Mouse (Mus musculus) forebrain, embryonic 15.5 days (tissue): ENCODE results near the gene Sphk2. TPM values are rescaled to one million over a fixed set of nuclear protein-coding genes. Genes with fewer than 3 reads are reported as not detected.
A peak's percentile ranks its signal among the peaks of the same experiment; 100 is the strongest.

Experiments
- ATAC-seq: fragments of 200-750 bp; cut with Nextera tagmentation; replicated peaks from 2 replicates; pipeline ENCODE4 v1.8.0; 2017; ENCODE audit warnings: mild to moderate bottlenecking, moderate TSS enrichment, moderate library complexity
- H3K27ac ChIP-seq: fragments of 300-500 bp; sonication (generic); replicated peaks from 2 replicates; pipeline ENCODE4 v1.5.1; 2015; ENCODE audit warnings: mild to moderate bottlenecking, inconsistent platforms
- H3K27me3 ChIP-seq: fragments of 300-500 bp; sonication (generic); 2 replicates; pipeline ENCODE4 v1.6.1; 2015; ENCODE audit warnings: inconsistent platforms
- H3K36me3 ChIP-seq: fragments of 300-500 bp; sonication (generic); 2 replicates; pipeline ENCODE4 v1.6.1; 2015; ENCODE audit warnings: mild to moderate bottlenecking, inconsistent platforms
- H3K4me1 ChIP-seq: fragments of 300-500 bp; sonication (generic); 2 replicates; pipeline ENCODE4 v1.6.1; 2015; ENCODE audit warnings: inconsistent platforms
- H3K4me2 ChIP-seq: fragments of 300-500 bp; sonication (generic); replicated peaks from 2 replicates; pipeline ENCODE4 v1.6.1; 2015; ENCODE audit warnings: mild to moderate bottlenecking, inconsistent platforms
- H3K4me3 ChIP-seq: fragments of 300-500 bp; sonication (generic); 2 replicates; pipeline ENCODE4 v1.5.1; 2015; ENCODE audit warnings: mild to moderate bottlenecking, inconsistent platforms
- H3K9ac ChIP-seq: fragments of 300-500 bp; sonication (generic); replicated peaks from 2 replicates; pipeline ENCODE4 v1.6.1; 2015; ENCODE audit warnings: mild to moderate bottlenecking, inconsistent platforms
- H3K9me3 ChIP-seq: fragments of 300-500 bp; sonication (generic); 2 replicates; pipeline ENCODE4 v1.6.1; 2016; ENCODE audit warnings: inconsistent platforms
- WGBS: fragments of 180-500 bp; shearing (Covaris S2); methylation state at CpG from one replicate; pipeline ENCODE4 v1.1.7; 2015; ENCODE audit warnings: mixed read lengths; 5-methylcytosine and 5-hydroxymethylcytosine counted together
- polyA plus RNA-seq: library from polyadenylated mRNA; unstranded; fragments of >200 nt; fragmentation: Nextera tagmentation; extraction: Ambion mirVana; gene quantifications from 2 replicates; pipeline ENCODE4 v1.2.1, GENCODE M21; 2015

Gene Sphk2
- polyA plus RNA-seq, 1 experiment from 2014 or later, result 29.0 TPM

DNA sequence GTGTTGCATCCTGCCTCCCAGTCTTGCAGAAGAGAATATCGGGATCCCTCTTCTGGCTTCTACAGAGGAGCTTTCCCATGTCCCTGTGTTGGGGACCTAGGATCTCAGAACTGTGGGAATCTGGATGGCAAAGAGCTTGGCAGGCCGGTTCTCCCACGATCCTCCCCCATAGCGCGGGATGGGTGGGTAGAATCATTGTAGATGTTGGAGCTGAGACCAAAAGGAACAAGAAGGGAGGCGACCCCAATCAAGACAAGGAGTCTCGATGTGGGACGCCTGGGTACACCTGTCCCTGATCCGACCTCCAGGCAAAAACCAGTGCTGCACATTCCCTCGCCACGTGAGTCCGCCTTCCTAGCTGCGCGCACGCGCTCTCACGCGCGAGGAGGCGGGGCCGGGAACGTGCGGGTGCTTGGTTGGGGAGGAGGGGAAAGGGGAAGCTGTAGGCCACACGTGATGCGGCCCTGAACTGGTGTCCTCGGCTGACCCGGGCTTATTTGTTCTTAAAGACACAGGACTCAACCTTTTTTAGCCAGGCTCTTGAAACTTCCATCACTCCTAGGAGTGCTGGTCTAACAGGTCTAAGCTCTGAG lies 10.3 kb downstream of the Sphk2 start:
- Histone ChIP-seq H3K9me3 (no peaks in the 10 kb centered on the region), H3K9ac (peak overlapping the region; percentile 70), H3K4me2 (peak overlapping the region; percentile 98), H3K27me3 (no peaks in the 10 kb centered on the region), H3K36me3 (peaks cover 28% of the 10 kb centered on the region), H3K27ac (peak overlapping the region; percentile 70), H3K4me3 (peak overlapping the region; percentile 56), H3K4me1 (peaks cover 63% of the 10 kb centered on the region)
- under 1% methylated on average over 27 of the region's 27 CpGs for WGBS
- ATAC-seq, result no peak

- peak overlapping the region; percentile 56 for H3K4me3 ChIP-seq
- peaks cover 21% of the 10 kb centered on the region for H3K36me3 ChIP-seq
- H3K27me3 ChIP-seq, result no peaks in the 10 kb centered on the region
- peak overlapping the region; percentile 98 for H3K4me2 ChIP-seq
- peaks cover 64% of the 10 kb centered on the region for H3K4me1 ChIP-seq
- under 1% methylated on average over 45 of the region's 45 CpGs for WGBS
- peak overlapping the region; percentile 70 for H3K9ac ChIP-seq
- no peaks in the 10 kb centered on the region for H3K9me3 ChIP-seq
- no peak for ATAC-seq
- peak overlapping the region; percentile 70 for H3K27ac ChIP-seq
These were observed 11.0 kb downstream of the Sphk2 start for GRCm38 (mm10) chr7:45706721-45707241.

DNA sequence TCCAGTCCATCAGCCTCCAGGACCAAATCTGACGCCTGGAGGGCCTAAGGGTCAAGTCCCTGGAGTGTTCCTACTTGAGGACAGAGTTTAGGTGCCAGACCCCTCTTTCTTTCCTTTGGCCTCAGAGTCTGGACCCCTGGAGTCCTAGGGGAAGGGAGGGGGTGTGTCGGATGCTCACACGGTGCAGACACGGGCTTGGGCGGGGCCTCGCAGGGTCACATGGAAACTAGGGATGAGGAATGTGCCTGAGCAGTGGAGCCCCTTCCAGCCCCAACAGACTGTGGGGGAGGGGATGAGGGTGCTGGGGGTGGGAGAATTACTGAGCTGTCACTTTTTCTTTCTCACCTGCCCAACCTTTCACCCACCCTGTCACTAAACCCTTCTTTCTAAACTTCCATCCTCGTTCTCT lies 11.9 kb downstream of the Sphk2 start:
- no peak for ATAC-seq
- Histone ChIP-seq H3K9me3 (no peaks in the 10 kb centered on the region), H3K27ac (peak overlapping the region; percentile 85; the same call in 1 of the 2 replicates), H3K4me3 (peak overlapping the region; percentile 56), H3K27me3 (no peaks in the 10 kb centered on the region), H3K4me1 (peaks cover 73% of the 10 kb centered on the region), H3K9ac (peak overlapping the region; percentile 70), H3K36me3 (peaks cover 12% of the 10 kb centered on the region), H3K4me2 (peak overlapping the region; percentile 98)
- 0% methylated on average over 7 of the region's 7 CpGs for WGBS

DNA sequence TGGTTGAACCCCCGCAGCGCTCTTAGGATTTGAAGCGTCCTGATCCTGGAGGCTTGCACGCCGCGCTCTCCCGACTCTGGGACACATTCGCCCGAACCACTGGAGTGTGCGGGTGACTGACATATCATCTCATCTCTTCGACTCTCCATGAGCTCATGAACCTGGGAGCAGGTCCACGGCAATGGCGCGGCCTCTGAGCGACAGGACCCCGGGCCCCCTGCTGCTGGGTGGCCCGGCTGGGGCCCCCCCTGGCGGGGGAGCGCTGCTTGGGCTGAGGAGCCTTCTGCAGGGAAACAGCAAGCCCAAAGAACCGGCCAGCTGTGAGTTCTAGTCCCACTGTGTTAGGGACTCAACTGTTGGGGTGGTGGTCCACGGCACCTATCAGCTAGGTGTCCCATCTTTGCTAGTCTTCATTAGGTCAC lies 12.3 kb downstream of the Sphk2 start:
- Histone ChIP-seq H3K4me1 (peaks cover 78% of the 10 kb centered on the region), H3K4me2 (peak overlapping the region; percentile 98), H3K36me3 (peaks cover 8% of the 10 kb centered on the region), H3K9me3 (no peaks in the 10 kb centered on the region), H3K4me3 (peak overlapping the region; percentile 56), H3K9ac (peak overlapping the region; percentile 45), H3K27me3 (no peaks in the 10 kb centered on the region), H3K27ac (peak overlapping the region; percentile 85)
- no peak for ATAC-seq
- under 1% methylated on average over 21 of the region's 21 CpGs for WGBS

DNA sequence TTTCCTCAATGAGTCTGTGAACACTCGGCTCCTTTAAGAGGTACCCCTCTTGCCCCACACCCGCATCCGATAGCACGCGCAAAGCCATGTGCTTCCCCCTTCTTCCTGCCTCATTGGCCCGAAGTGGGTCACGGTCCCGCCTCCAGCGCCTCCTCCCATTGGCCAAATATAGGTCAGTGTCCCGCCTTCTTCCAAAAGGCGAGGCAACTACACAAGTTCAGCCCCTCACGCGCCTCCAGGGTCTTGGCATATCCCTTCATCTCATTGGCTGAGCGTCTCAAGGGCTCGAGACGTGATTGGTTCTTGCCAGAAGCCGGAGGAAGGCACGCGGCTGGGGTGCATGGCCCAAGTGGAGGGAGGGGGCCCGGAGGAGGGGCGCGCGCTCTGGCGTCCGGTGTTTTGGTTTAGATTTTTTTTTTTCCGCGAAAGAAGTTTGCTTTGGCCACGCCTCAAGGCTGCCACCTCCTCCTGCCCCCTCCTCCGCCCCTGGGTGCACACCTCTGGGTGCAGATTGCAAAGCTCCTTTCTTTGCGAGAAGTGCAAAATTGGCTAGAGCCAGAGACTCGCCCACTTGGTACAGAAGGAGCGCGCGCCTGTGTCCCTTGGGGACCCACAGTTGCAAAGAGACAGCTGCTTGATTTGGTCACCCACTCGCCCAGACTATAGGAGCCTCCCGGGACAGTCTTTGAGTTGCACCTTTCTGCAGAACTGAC lies 12.9 kb downstream of the Sphk2 start, which contains the start of gene Dbp:
Gene Dbp, plus strand, starts transcription at position 359 of the 713 bp plus-strand sequence.
- peaks cover 2% of the 10 kb centered on the region; the same call in 1 of the 2 replicates for H3K36me3 ChIP-seq
- under 1% methylated on average over 36 of the region's 36 CpGs for WGBS
- H3K4me1 ChIP-seq, result peaks cover 83% of the 10 kb centered on the region
- peak within 1 kb of the TSS; percentile 98 for H3K4me2 ChIP-seq
- H3K9me3 ChIP-seq, result no peaks in the 10 kb centered on the region
- H3K27me3 ChIP-seq, result 0 out of 2 replicates have a peak, but pooled peaks cover 5% of the 10 kb centered on the region
- peak within 1 kb of the TSS; percentile 56 for H3K4me3 ChIP-seq
- peak; percentile 83 for ATAC-seq
- peak within 1 kb of the TSS; percentile 85 for H3K27ac ChIP-seq
- peak within 1 kb of the TSS; percentile 70 for H3K9ac ChIP-seq

DNA sequence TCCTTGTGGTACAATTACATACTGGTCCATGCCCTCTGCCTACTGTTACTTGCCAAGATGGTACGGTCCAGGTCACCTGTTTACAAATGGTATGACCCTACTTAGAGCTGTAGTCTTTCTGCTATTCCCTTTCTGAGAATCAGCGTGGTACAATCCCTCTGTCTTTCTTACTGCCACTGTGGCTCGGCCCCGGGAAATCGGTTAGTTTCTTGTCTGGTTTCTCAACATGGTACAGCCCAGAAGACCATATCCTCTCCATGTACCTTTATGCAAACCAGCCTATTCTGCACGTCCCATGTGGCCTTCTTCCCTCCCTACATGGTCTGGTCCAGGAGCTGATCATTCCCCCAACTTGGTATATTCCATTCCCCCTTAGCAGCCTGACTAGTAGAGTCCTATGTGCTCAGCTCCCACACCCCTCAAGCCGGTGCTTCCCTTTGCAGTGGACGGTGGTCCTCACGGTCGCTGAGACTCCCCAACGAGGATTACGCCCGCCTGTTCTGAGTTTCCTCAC lies 13.7 kb downstream of the Sphk2 start:
- H3K36me3 ChIP-seq, result no peaks in the 10 kb centered on the region
- H3K4me2 ChIP-seq, result peak overlapping the region; percentile 98
- H3K9me3 ChIP-seq, result no peaks in the 10 kb centered on the region
- peak overlapping the region; percentile 85 for H3K27ac ChIP-seq
- peak; percentile 46 for ATAC-seq
- peaks cover 81% of the 10 kb centered on the region for H3K4me1 ChIP-seq
- H3K27me3 ChIP-seq, result peaks cover 11% of the 10 kb centered on the region
- peak overlapping the region; percentile 39 for H3K9ac ChIP-seq
- 1% methylated on average over 13 of the region's 13 CpGs for WGBS
- peak overlapping the region; percentile 56 for H3K4me3 ChIP-seq

DNA sequence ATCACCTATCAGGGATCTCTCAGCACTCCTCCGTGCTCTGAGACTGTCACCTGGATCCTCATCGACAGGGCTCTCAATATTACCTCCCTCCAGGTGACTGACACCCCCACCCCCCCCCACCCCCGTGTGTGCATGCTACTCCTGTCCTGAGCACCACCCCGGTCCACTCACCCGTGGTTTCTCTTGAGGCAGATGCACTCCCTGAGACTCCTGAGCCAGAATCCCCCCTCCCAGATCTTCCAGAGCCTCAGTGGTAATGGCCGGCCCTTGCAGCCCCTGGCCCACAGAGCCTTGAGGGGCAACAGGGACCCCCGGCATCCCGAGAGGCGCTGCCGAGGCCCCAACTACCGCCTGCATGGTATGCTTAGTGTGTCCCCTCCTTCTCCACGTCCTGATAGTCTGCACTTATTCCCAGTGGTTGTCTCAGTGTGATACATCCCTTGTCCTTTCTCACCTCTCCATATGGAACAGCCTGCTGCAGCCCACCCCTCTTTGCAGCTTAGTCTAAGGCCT lies 14.2 kb downstream of the Sphk2 start:
- H3K4me1 ChIP-seq, result peaks cover 76% of the 10 kb centered on the region
- H3K27ac ChIP-seq, result peak overlapping the region; percentile 85
- ATAC-seq, result 0 out of 2 replicates have a peak, but pooled peaks have one; percentile 0
- no peaks in the 10 kb centered on the region for H3K36me3 ChIP-seq
- peak overlapping the region; percentile 98 for H3K4me2 ChIP-seq
- peak overlapping the region; percentile 56 for H3K4me3 ChIP-seq
- no peaks in the 10 kb centered on the region for H3K9me3 ChIP-seq
- 32% methylated on average over 12 of the region's 12 CpGs for WGBS
- peak overlapping the region; percentile 39 for H3K9ac ChIP-seq
- peaks cover 16% of the 10 kb centered on the region for H3K27me3 ChIP-seq

DNA sequence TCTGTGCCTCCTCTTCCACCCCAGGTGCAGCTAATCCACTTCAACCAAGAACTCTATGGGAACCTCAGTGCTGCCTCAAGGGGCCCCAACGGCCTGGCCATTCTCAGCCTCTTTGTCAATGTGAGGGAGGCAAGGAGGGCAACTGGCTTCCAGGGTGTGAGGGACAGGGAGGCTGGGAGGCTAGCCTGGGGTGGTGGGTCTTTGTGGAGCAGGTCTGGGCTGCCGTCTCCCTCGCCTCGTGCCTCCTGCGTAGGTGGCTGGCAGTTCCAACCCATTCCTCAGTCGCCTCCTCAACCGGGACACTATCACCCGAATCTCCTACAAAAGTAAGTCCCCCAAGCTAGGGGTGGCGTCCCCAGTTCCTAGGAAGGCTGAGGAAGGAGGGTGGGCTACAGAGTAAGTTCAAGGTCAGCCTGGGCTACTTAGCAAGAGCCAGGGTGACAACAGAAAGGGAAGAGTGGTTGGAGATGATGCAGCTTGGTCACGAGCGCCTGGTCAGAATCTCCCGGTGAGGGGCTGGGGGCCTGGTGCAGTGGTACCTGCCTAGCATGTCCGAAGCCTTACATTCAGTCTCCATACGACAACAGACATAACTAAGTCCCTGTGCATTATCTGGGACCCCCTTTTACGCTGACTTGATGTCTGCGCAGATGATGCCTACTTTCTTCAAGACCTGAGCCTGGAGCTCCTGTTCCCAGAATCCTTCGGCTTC lies 14.8 kb downstream of the Sphk2 start:
- ATAC-seq, result no peak
- Histone ChIP-seq H3K9ac (no peak overlapping the region; the same call in 1 of the 2 replicates), H3K4me1 (peaks cover 70% of the 10 kb centered on the region), H3K36me3 (no peaks in the 10 kb centered on the region), H3K27me3 (peaks cover 20% of the 10 kb centered on the region), H3K27ac (peak overlapping the region; percentile 85), H3K4me2 (peak overlapping the region; percentile 98), H3K9me3 (no peaks in the 10 kb centered on the region), H3K4me3 (peak overlapping the region; percentile 56)
- WGBS, result 88% methylated on average over 17 of the region's 17 CpGs

DNA sequence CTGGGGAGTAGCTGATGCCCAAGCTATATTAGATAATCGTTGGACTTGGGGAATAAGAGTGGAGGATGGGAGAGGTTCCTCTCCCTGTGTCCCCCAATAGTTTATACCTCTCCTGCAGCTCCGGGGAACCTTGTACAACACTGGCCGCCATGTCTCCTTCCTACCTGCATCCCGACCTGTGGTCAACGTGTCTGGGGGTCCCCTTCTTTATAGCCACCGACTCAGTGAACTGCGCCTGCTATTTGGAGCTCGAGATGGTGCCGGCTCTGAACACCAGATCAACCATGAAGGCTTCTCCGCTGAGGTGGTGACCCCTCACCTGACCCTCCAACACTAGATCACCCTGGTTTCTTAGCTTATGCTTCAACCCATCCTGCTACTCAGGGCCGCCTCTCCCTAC lies 15.5 kb downstream of the Sphk2 start:
- Histone ChIP-seq H3K27me3 (peaks cover 20% of the 10 kb centered on the region), H3K9me3 (no peaks in the 10 kb centered on the region), H3K4me2 (no peak overlapping the region), H3K27ac (no peak overlapping the region), H3K9ac (no peak overlapping the region), H3K4me1 (peaks cover 63% of the 10 kb centered on the region), H3K36me3 (no peaks in the 10 kb centered on the region), H3K4me3 (no peak overlapping the region)
- no peak for ATAC-seq
- 93% methylated on average over 11 of the region's 11 CpGs for WGBS

- WGBS, result 85% methylated on average over 11 of the region's 11 CpGs
- peak overlapping the region; percentile 57; the same call in 1 of the 2 replicates for H3K4me3 ChIP-seq
- H3K4me2 ChIP-seq, result peak overlapping the region; percentile 90
- peaks cover 20% of the 10 kb centered on the region for H3K27me3 ChIP-seq
- no peak for ATAC-seq
- no peak overlapping the region; the same call in 1 of the 2 replicates for H3K9ac ChIP-seq
- peak overlapping the region; percentile 76; the same call in 1 of the 2 replicates for H3K27ac ChIP-seq
- no peaks in the 10 kb centered on the region for H3K36me3 ChIP-seq
- H3K4me1 ChIP-seq, result peaks cover 56% of the 10 kb centered on the region
- no peaks in the 10 kb centered on the region for H3K9me3 ChIP-seq
These were observed 16.2 kb downstream of the Sphk2 start for GRCm38 (mm10) chr7:45701607-45702006.

GRCm38 (mm10) chr7:45701072-45701471 lies 16.7 kb downstream of the Sphk2 start:
- peak overlapping the region; percentile 57 for H3K4me3 ChIP-seq
- H3K4me1 ChIP-seq, result peaks cover 51% of the 10 kb centered on the region
- no peak for ATAC-seq
- H3K9ac ChIP-seq, result peak overlapping the region; percentile 74
- peak overlapping the region; percentile 76 for H3K27ac ChIP-seq
- peaks cover 20% of the 10 kb centered on the region for H3K27me3 ChIP-seq
- WGBS, result 30% methylated on average over 11 of the region's 11 CpGs
- H3K4me2 ChIP-seq, result peak overlapping the region; percentile 90
- no peaks in the 10 kb centered on the region for H3K36me3 ChIP-seq
- no peaks in the 10 kb centered on the region for H3K9me3 ChIP-seq
